ENCODE assay signal across 8 mouse cellular contexts in the genomic region with DNA sequence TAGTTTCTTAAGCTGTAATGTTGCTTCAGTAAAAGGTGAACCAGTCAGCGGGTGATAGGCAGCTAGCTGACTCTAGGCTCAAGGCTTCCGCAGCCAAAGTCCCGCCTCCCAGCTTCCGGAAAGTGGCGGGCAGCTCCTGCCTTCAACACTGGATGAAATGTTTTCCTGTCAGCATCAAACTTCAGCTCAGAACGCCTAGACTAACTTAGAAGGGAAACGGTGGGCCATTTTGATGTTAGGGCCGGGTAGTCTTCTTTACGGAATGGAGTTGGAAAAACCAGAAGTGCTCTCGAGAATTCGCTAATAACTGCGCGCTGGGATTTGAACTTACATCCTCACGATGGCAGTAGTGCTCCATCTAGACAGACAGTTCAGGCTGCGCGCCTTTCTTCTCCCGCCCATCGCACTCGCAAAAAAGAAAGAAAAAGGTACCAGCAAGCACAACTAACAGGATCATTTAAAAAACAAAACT.
DNase-seq lines count a peak whose midpoint lies in the region; ATAC-seq and TF ChIP-seq lines count a peak whose summit lies in the region.

No protein-coding gene starts in this region.

- peak; percentile 83 for DNase-seq in layer of hippocampus, adult 9-10 months (ENCODE audit: low spot score)
- DNase-seq in layer of hippocampus, adult 11-12 months (ENCODE audit: low spot score), result no peak
- DNase-seq in ZHBTc4 (ENCODE audit: low read depth, low spot score), result peak; percentile 80
- peak; percentile 75 for DNase-seq in hindbrain, postnatal 0 days (ENCODE audit: low spot score)
- peak; percentile 93 for DNase-seq in lung, postnatal 36 days
- peak; percentile 77 for DNase-seq in retina, postnatal 1 day

- no peaks in the 10 kb centered on the region for H3K9me3 ChIP-seq in forebrain, embryonic 13.5 days (replicated peaks)
- no peaks in the 10 kb centered on the region for H3K9me3 ChIP-seq in hindbrain, postnatal 0 days (ENCODE audit: low read length)

- 70% methylated on average over 19 of the region's 19 CpGs for WGBS in forebrain, embryonic 13.5 days
- 61% methylated on average over 19 of the region's 19 CpGs for WGBS in hindbrain, postnatal 0 days

- no peak overlapping the region for H3K27ac ChIP-seq in forebrain, embryonic 13.5 days
- no peak overlapping the region for H3K27ac ChIP-seq in hindbrain, postnatal 0 days

- TF ChIP-seq CTCF in hindbrain, postnatal 0 days (IDR thresholded peaks at IDR 0.05; ENCODE audit: low read depth), result peak; percentile 57

- no peak overlapping the region for H3K4me2 ChIP-seq in forebrain, embryonic 13.5 days
- H3K4me2 ChIP-seq in hindbrain, postnatal 0 days (ENCODE audit: low read depth, low read length), result no peak overlapping the region; the same call in 1 of the 2 replicates

- H3K9ac ChIP-seq in forebrain, embryonic 13.5 days, result no peak overlapping the region
- H3K9ac ChIP-seq in hindbrain, postnatal 0 days (replicated peaks; ENCODE audit: low read length), result no peak overlapping the region

- no peaks in the 10 kb centered on the region for H3K36me3 ChIP-seq in forebrain, embryonic 13.5 days (ENCODE audit: poor library complexity, severe bottlenecking)
- no peaks in the 10 kb centered on the region for H3K36me3 ChIP-seq in hindbrain, postnatal 0 days (ENCODE audit: insufficient read depth, low read length)

- no peaks in the 10 kb centered on the region for H3K27me3 ChIP-seq in forebrain, embryonic 13.5 days
- H3K27me3 ChIP-seq in hindbrain, postnatal 0 days (ENCODE audit: insufficient read depth, low read length), result no peaks in the 10 kb centered on the region

- ATAC-seq in forebrain, embryonic 13.5 days, result 0 out of 2 replicates have a peak, but pooled peaks have one; percentile 51
- peak; percentile 70 for ATAC-seq in hindbrain, postnatal 0 days
- ATAC-seq in granulocyte monocyte progenitor cell, adult 5-6 weeks (replicated peaks; ENCODE audit: poor library complexity, severe bottlenecking), result no peak

- H3K4me1 ChIP-seq in forebrain, embryonic 13.5 days, result no peaks in the 10 kb centered on the region
- no peaks in the 10 kb centered on the region for H3K4me1 ChIP-seq in hindbrain, postnatal 0 days (ENCODE audit: insufficient read depth, low read length)

- H3K4me3 ChIP-seq in forebrain, embryonic 13.5 days, result no peak overlapping the region
- peak overlapping the region; percentile 19 for H3K4me3 ChIP-seq in hindbrain, postnatal 0 days (ENCODE audit: low read length)
